Mouse (Mus musculus): ENCODE measurements around the gene Umad1. TPM values are rescaled to one million over a fixed set of nuclear protein-coding genes. Genes with fewer than 3 reads are reported as not detected.
"Not testable (repeated sequence)": the region's sequence is repeated elsewhere in the genome, so short reads cannot be mapped to it uniquely, and the experiment has no call there.

The Umad1 gene
- total RNA-seq, 2 experiments from 2014 or later: 12.5 to 15.2 TPM

GRCm38 (mm10) chr6:8316201-8316600, 57.1 kb downstream of the Umad1 start:
- DNase-seq: no peak

- no peak for DNase-seq
These were observed 60.5 kb downstream of the Umad1 start for GRCm38 (mm10) chr6:8319591-8319990.

- DNase-seq: not testable (repeated sequence)
These were observed 72.4 kb downstream of the Umad1 start for GRCm38 (mm10) chr6:8331496-8331895.

GRCm38 (mm10) chr6:8333380-8333779, 74.3 kb downstream of the Umad1 start:
- DNase-seq: no peak

- no peak for DNase-seq
These were observed 77.7 kb downstream of the Umad1 start for GRCm38 (mm10) chr6:8336487-8337390.

- no peak for DNase-seq
These were observed 80.4 kb downstream of the Umad1 start for GRCm38 (mm10) chr6:8339453-8339852.

GRCm38 (mm10) chr6:8343271-8343670, 84.2 kb downstream of the Umad1 start:
- no peak for DNase-seq

GRCm38 (mm10) chr6:8345219-8345856, 86.2 kb downstream of the Umad1 start:
- DNase-seq: peak; percentile 56

GRCm38 (mm10) chr6:8347154-8347553, 88.1 kb downstream of the Umad1 start:
- no peak for DNase-seq

GRCm38 (mm10) chr6:8348344-8348743, 89.3 kb downstream of the Umad1 start:
- no peak for DNase-seq

GRCm38 (mm10) chr6:8349060-8349670, 90.1 kb downstream of the Umad1 start:
- DNase-seq: no peak

GRCm38 (mm10) chr6:8351507-8351906, 92.4 kb downstream of the Umad1 start:
- DNase-seq: no peak

GRCm38 (mm10) chr6:8352533-8353168, 93.6 kb downstream of the Umad1 start:
- no peak for DNase-seq

- no peak for DNase-seq
These were observed 94.4 kb downstream of the Umad1 start for GRCm38 (mm10) chr6:8353461-8353860.

GRCm38 (mm10) chr6:8354846-8355245, 95.8 kb downstream of the Umad1 start:
- no peak for DNase-seq

GRCm38 (mm10) chr6:8358232-8358631, 99.1 kb downstream of the Umad1 start:
- no peak for DNase-seq

GRCm38 (mm10) chr6:8358782-8359181, 99.7 kb downstream of the Umad1 start:
- DNase-seq: no peak

GRCm38 (mm10) chr6:8360805-8361204, 101.7 kb downstream of the Umad1 start:
- no peak for DNase-seq

GRCm38 (mm10) chr6:8364033-8364756, 105.1 kb downstream of the Umad1 start:
- no peak for DNase-seq

GRCm38 (mm10) chr6:8364757-8365150, 105.7 kb downstream of the Umad1 start:
- DNase-seq: no peak

- no peak for DNase-seq
These were observed 108.6 kb downstream of the Umad1 start for GRCm38 (mm10) chr6:8367675-8368074.

GRCm38 (mm10) chr6:8368198-8368864, 109.2 kb downstream of the Umad1 start:
- DNase-seq: no peak

Measured in heart, postnatal 4 days (tissue).